Mouse (Mus musculus): ENCODE measurements around the gene Kpna2.
"Not testable (repeated sequence)": the region's sequence is repeated elsewhere in the genome, so short reads cannot be mapped to it uniquely, and the experiment has no call there.

The Kpna2 gene

GRCm38 (mm10) chr11:106987384-106987783 is 12.0 kb downstream of the Kpna2 start:
- in situ Hi-C loops (cut with MboI; ENCODE audit: low sequenced_read_pairs), result no loop called here

- in situ Hi-C loops (cut with MboI; ENCODE audit: low sequenced_read_pairs), result not testable (repeated sequence)
Observed at GRCm38 (mm10) chr11:106985979-106986604, 13.2 kb downstream of the Kpna2 start.

- in situ Hi-C loops (cut with MboI; ENCODE audit: low sequenced_read_pairs), result no loop called here
Observed at GRCm38 (mm10) chr11:106982351-106982750, 17.0 kb downstream of the Kpna2 start.

GRCm38 (mm10) chr11:106981787-106982186 is 17.6 kb downstream of the Kpna2 start:
- in situ Hi-C loops (cut with MboI; ENCODE audit: low sequenced_read_pairs), result no loop called here

- in situ Hi-C loops (cut with MboI; ENCODE audit: low sequenced_read_pairs), result no loop called here
Observed at GRCm38 (mm10) chr11:106980455-106980854, 18.9 kb downstream of the Kpna2 start.

- in situ Hi-C loops (cut with MboI; ENCODE audit: low sequenced_read_pairs), result loop anchor here (10.0 kb wide), 1 partner anchor 131 kb away; no protein-coding TSS in a partner anchor
Observed at GRCm38 (mm10) chr11:106976194-106976593, 23.1 kb downstream of the Kpna2 start.

- in situ Hi-C loops (cut with MboI; ENCODE audit: low sequenced_read_pairs), result loop anchor here (10.0 kb wide), 1 partner anchor 131 kb away; no protein-coding TSS in a partner anchor
Observed at GRCm38 (mm10) chr11:106975419-106976177, 23.7 kb downstream of the Kpna2 start.

- in situ Hi-C loops (cut with MboI; ENCODE audit: low sequenced_read_pairs), result loop anchor here (10.0 kb wide), 1 partner anchor 130 kb away; no protein-coding TSS in a partner anchor
Observed at GRCm38 (mm10) chr11:106974440-106974839, 24.9 kb downstream of the Kpna2 start.

- in situ Hi-C loops (cut with MboI; ENCODE audit: low sequenced_read_pairs), result loop anchor here (10.0 kb wide), 1 partner anchor 128 kb away; no protein-coding TSS in a partner anchor
Observed at GRCm38 (mm10) chr11:106973016-106973415, 26.3 kb downstream of the Kpna2 start.

- in situ Hi-C loops (cut with MboI; ENCODE audit: low sequenced_read_pairs), result loop anchor here (10.0 kb wide), 1 partner anchor 125 kb away; no protein-coding TSS in a partner anchor
Observed at GRCm38 (mm10) chr11:106969798-106970197, 29.5 kb downstream of the Kpna2 start.

GRCm38 (mm10) chr11:106967630-106968029 is 31.7 kb downstream of the Kpna2 start:
- in situ Hi-C loops (cut with MboI; ENCODE audit: low sequenced_read_pairs), result no loop called here

GRCm38 (mm10) chr11:106965881-106966280 is 33.5 kb downstream of the Kpna2 start:
- in situ Hi-C loops (cut with MboI; ENCODE audit: low sequenced_read_pairs), result no loop called here

- in situ Hi-C loops (cut with MboI; ENCODE audit: low sequenced_read_pairs), result no loop called here
Observed at GRCm38 (mm10) chr11:106962310-106962709, 37.0 kb downstream of the Kpna2 start.

GRCm38 (mm10) chr11:106961471-106962081 is 37.8 kb downstream of the Kpna2 start:
- in situ Hi-C loops (cut with MboI; ENCODE audit: low sequenced_read_pairs), result no loop called here

- in situ Hi-C loops (cut with MboI; ENCODE audit: low sequenced_read_pairs), result no loop called here
Observed at GRCm38 (mm10) chr11:106959121-106959520, 40.2 kb downstream of the Kpna2 start.

GRCm38 (mm10) chr11:106958407-106959071 is 40.8 kb downstream of the Kpna2 start:
- in situ Hi-C loops (cut with MboI; ENCODE audit: low sequenced_read_pairs), result no loop called here

- in situ Hi-C loops (cut with MboI; ENCODE audit: low sequenced_read_pairs), result no loop called here
Observed at GRCm38 (mm10) chr11:106957271-106957980, 41.9 kb downstream of the Kpna2 start.

- in situ Hi-C loops (cut with MboI; ENCODE audit: low sequenced_read_pairs), result no loop called here
Observed at GRCm38 (mm10) chr11:106954566-106954965, 44.8 kb downstream of the Kpna2 start.

GRCm38 (mm10) chr11:106954116-106954515 is 45.2 kb downstream of the Kpna2 start:
- in situ Hi-C loops (cut with MboI; ENCODE audit: low sequenced_read_pairs), result no loop called here

Data from CH12F3 (cell line).